Mouse (Mus musculus) liver (tissue): ENCODE data around the gene Adcy5.

Source experiments
- DNase-seq: peaks from one replicate; pipeline ENCODE4 v3.0.0-alpha.2; 2020; ENCODE audit warnings: mixed read lengths

Gene Adcy5

DNA sequence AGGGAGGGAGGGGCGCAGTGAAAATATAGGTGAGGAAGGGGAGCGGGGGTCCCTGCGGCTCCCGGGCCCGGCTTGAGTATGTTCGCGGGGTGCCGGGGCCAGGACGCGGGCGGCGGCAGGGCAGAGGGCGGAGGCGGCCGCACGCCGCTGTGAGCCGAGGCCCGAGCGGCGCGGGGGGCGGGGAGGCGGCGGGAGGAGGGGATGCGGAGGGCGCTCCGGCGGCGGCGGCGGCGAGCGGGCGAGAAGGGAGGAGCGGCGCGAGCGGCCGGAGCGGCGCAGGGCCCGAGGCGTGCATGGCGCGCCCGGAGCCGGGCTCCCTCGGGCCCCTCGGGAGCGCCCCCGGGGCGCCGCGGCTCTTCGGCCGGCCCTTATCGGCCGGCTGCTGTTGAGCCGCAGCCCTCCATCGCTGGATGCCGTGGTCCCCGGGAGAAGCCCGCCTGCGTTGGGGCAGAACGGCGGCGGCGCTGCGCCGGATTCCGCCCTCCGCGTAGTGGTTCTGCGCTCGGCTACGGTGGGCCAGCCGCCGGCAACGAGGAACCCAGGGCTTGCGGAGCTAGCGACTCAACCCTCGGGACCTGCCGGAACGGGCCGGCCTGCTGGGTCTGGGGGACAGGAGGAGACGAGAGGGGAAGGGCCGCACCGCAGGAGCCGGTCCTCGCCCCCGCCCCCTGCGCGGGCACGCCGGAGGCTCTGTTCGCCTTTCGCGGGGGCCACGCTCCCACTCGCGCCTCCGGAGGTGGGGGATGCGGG lies at the start of gene Adcy5:
Adcy5 (plus strand) TSS at position 237 of the 750 bp plus-strand sequence.
- peak; percentile 14 for DNase-seq

DNA sequence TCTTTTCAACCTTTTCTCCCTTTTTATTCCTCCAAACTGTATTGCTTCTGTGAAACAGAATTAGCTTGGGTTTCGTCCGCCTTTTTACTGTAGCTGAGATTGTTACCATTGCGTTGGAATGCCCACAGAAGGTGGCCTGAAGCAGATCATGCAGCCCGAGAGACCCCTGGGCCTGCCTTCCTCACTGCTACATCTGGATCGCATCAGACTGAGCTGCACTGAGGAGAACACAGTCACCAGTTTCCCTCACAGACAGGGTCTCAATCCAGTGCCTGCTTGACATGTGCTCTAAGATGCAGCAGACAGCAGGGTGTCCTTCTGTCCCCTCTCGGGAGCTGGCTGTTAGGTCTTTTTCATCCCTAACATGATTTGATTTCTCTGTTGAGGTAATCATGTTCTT lies 46.7 kb upstream of the Adcy5 start:
- no peak for DNase-seq

DNA sequence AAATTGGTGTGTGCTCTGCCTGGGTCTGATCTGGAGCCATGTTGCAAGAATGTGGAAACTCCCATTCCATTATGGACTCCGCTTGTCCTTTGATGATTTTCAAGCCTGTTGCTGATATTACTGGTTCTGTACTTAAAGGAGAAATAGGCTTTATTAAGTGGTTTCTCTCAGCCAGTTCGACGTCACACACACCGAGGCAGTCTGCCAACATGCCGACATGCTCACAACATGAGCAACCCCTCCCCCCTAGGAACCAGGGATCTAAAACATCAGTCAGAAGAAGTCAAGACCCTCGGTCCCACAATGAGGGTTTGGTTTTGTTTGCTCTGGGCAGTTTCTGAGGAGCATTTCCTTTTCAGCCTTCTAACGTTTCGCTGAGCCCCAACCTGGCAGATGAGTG lies 45.5 kb upstream of the Adcy5 start:
- DNase-seq, result no peak

DNA sequence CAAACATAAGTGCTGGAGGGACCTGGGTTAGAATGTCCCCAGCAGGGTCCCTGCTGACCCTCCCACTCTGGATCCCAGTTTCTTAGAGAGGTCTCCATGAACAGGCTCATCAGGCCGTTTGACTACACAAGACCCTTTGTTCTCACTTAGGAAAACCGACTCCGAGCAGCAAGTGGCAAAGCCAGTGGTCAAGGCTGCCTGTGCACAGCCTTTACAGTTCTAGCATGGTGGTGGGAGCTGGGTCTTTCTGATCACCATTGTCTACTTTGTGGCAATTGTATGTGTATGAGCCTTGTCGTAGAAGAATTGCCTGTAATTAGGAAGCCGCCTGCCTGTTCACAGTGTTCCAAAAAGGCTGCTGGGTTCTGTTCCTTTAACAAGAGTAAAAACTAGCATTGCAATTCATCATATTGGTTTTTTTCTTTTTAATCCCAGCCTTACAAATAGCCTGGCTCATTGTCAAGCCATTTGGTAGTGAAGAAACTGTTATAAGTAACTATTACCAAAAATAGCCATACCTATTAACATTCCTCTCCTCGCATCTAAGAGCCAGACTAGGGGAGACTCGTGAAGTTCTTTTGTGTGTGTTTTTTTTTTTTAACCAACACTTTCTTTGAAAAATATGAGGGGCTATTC lies 44.9 kb upstream of the Adcy5 start:
- DNase-seq, result no peak

DNA sequence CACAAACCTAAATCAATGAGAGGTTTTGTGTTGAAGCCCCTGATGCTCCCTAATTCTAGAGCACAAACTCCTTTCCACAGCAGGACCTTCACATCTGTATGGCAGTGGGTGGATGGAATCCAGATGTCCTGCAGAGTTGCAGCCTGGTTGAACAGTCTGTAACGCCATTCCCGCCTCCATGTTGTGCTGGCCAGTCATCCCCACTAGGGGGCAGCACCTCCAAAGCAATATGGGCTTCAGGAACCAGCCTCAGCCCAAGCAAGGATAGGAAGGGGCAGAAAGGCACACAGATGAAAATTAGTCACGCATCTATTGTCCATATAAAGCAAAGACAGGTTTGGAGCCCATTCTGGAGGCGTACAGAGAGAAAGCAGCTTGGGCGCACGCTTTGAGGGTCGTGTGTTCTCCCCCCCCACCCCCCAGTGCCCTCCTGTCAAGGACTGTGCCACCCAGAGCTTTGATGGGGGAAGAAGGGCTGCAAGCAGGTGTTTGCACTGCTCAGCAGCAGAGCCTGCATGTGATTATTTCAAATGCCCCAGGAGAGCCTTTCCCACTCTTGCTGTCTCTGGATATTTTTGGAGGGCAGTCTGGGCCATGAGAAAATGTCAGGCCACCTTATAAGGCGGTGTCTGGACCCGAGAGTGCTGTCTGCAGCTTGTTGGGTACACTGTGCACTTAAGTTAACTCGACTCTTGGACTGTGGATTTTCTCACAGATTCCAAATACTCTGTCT lies 44.1 kb upstream of the Adcy5 start:
- DNase-seq, result peak; percentile 79

DNA sequence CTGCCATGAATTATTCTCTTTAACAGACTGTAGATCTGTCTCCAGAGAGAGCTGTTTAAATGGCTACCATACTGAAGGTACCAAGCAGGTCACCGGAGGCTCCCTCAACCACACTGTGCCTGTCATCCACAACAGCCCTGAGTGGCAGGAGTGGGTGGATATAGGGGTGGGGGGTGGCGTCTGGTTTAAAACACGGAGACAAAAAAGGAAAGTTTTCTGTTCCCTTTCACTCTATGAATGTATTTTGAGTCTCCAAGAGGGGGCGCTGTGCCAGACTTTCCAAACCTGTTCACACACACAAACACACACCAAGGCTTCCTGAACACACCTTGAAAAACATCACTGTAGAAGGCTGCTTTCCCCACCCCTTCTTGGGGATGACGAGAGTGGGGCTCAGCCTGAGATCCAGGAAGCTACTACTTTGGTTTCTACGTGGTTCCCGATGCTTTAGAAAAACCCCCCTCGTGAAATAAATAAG lies 43.5 kb upstream of the Adcy5 start:
- no peak for DNase-seq

DNA sequence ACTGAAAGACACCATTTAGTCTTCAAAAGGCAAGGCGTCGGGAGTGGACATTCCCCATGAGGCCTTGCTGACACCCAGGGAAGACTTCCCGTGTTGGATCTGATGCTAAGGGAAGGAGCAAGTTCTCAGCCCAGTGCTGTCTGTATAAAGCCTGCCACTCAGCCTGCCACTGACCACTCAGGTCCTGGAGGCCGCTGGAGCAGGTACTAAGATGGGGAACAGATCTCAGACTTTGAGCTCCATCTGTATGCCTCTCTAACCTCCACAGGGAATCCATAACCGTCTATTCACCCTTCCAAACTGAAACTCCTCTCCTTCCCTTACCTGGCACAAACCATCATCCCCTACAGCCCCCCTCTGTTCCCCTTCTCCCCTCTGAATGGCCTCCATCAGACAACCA lies 41.2 kb upstream of the Adcy5 start:
- DNase-seq, result no peak

DNA sequence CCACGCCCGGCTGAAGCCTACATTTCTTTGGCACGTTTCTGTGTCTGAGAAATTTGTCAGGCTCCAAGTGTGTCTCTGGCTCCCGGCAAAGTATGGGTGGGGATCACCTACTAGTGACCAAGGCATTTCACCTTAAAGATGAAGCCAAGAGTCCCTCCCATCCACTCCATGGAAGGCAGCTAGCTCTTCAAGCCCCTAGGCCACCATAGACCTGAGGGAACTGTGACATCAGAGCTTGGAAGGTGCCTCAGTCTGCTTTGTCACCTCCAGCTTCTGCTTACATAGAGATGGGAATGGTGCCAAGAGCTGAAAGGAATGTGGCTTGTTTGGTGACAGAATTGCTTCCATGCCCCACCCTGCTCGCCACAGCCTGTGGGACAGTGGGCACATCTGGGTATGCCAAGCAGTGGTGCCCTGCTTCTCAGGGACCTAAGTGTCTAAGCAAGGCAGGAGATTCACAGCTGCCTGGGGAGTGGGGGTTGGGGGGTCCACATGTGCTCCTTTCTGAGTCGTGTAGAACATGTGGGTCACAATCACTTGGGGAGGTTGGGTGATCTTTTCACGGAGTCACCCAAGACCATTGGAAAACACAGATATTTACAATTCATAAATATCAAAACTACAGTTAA lies 38.2 kb upstream of the Adcy5 start:
- no peak for DNase-seq

DNA sequence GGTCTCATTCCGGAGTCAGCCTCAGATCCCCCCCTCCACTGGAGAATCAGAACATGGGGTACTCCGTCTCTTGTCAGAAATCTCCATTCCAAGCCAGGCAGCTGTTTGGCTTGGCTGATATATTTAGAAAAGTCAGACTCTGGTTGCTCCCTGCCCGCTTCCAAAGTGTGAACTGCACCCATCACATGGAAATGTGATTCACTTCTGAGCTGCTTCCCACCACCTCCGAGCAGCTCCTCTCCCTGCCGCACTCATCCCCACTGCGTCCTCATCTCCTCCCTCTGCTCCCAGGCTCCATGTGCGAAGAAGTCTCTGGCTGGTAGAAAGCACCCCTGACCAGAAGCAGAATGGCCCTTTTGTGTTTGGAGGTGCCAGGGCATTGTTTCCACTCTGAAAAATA lies 37.2 kb upstream of the Adcy5 start:
- no peak for DNase-seq

DNA sequence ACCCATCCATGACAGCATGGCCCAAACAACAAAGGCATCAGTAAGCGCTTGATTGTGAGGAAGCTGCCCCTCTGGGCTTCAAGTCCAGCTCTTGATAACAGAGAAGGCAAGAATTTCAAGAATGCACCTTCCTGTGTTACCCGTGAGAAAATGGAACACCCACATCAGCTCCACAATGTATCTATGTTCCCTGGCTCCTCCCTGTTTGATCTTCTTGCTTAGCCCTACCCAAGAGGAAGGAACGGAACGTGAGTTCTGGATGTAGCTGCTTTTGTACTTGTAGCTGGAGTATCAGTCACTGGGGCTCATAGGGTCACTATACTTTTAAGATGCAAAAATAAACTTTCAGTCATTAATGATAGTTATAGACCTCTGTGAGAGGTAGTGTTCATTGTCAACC lies 34.1 kb upstream of the Adcy5 start:
- no peak for DNase-seq

DNA sequence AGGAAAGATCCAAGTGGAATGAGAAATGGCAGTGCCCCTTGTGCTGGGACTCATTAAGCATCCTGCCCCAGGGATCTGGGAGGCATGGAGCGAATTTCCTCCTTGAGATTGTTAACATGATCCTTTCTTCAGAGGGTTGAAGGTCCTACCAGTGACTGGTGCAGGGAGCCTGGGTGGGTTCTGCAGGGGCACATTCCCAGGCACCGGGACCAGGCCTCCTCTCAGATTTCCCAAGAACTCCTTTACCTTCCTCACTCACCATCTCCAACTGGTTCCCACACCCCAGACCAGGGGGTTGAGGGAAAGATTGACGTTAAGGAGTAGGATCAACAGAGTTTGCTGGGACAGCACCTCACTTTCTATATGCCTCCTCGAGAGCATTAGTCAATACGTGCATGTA lies 27.4 kb upstream of the Adcy5 start:
- no peak for DNase-seq

DNA sequence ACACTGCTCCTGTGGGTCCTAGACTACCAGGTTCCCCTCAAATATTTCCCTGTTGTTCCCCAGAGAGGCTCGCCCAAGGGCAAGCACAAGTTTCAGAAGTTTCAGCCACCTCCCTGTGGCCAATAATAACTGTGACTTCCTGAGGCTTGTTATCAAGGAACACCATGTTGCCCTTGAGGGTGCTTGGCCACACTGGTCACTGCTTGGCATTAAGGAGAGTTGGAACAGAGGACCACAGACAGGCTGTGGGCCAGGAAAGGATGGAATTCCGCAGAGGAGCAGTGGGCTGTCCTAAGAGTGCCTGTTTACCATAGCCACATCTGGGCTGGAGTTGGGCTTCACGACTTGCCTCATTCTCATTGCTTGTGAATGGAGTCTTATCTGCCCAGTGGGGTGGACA lies 24.5 kb upstream of the Adcy5 start:
- DNase-seq, result no peak

DNA sequence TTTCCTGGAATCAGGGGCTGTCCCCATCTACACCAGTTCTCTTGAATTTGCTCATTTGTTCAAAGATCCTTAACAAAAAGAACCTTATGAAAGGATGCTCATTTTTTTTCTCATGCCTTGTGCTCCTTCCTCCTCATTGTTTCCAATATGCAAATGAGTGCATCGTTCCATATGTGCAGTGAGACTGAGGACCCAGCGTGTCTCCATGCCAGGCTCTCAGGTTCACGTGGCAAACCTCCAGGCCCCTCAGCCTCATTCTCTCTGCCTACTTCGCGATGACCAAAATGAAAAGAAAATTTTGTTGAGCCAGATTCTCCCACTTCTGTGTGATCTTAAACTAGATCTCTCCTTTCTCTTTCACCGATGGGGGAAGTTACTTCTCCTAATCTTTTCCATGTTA lies 15.3 kb upstream of the Adcy5 start:
- no peak for DNase-seq

DNA sequence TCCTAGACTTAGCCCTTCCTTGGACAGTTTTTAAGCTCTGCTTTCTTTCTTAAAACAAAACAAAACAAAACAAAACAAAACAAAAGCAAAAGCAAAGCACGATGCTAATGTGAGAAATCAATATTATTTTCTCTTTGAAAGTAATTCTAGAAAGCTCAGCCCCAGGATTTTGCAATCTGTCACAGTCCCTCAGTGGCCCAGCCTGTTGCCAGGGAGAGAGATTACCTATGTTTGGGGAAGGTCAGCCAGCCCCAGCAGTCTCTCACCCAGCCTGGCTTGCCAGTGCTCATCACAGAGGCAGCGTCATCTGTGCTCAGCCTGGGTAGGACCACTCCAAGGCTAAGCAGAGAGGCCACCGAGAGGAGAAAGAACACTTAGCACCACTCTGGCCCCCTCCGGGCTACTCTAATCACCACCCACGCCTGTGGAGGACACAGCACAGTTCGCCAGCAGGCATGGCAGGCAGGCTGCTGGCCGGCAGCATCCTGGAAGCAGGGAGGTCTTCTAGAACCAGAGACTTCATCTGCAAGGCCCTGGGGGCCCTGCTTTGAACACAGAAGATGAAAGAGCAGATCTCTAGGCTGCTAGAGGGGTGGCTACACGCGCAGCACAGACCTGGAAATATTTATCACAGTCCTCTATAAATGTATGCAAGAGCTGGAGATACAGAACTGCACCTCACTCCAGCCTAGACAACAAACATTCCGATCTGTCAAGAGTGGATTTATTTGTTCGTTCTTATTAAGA lies 14.6 kb upstream of the Adcy5 start:
- DNase-seq, result no peak

DNA sequence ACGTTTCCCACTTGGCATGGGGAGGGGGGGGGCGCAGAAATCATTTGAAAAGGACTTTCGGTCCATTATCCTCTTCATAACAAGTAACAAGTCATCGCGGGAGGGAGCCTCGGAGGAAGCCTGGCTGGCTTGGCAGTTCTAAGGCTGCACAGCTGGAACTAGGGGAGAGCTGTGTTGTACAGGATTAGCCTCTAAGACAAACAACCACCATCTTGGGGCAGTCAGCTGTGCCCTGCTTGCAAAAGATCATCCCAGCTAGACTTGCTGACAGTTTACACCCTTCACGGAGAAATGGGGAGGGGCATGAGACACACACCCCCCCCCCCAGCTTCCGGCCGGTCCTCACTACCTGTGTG lies 14.1 kb upstream of the Adcy5 start:
- DNase-seq, result no peak

DNA sequence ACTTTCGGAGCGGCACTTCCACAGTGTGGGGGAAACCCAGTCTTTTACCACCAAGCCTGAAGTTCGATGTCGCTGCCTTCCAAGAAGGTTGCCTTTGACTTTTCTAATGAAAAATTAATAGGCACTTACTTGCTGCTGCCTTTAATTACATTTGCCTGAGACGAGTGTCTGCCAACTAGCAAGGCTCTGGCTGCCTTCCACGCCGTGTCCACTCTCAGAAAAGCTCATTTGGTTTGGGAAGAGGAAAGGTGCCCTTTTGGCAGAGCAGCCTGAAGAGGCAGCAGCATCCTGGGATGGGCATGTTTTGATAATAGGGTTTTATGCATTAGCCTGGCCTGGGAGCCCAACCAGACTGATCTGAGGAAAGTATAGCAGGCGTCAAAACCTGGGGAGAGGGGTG lies 12.8 kb upstream of the Adcy5 start:
- no peak for DNase-seq

DNA sequence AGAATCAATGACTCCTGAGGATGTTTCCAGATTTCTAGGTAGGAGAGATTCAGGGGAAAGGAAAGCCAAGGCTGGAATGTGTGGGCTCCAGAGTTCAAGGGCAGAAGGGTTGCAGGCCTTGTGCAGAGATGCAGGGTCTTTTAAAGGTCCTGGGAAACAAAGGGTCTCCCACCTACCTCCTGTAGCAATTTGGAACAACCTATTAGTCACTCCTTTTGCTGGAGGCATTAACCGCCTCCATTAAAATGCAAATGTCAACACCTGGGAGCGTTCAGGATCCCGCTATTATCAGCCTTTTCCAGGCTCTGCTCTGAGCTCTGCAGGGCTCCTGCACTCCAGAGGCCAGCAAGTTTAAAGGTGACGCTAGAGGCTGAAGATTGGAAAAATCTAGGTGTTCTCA lies 8.5 kb upstream of the Adcy5 start:
- no peak for DNase-seq

DNA sequence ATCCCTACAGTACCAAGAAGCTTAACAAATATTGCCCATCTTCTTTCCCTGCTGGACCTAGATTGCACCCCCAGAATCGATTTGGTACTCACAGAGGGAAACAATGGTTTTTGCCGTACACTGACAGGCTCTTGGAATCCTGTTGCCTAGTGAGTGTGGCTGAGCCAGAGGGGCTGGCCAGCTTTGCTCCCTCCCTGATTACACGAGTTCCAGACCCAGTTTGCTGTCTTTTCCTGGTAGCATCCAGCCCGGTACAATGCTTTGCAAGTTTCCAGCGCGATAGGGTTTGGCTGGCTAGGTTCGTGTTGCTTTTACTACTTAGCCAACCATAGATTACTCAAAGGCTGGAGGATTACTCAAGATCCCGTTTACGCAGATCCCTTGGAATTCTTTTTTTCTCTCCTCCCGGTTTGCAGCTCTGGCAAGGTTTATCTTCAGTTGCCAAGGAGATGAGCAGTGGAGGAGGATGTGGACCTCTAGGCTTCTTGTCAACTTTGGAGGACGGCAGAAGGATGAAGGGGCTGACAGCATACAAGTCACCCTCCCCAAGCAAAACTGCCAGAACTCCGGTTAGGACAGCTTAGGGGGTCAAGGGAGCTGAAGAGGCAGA lies 1.4 kb upstream of the Adcy5 start:
- DNase-seq, result no peak

DNA sequence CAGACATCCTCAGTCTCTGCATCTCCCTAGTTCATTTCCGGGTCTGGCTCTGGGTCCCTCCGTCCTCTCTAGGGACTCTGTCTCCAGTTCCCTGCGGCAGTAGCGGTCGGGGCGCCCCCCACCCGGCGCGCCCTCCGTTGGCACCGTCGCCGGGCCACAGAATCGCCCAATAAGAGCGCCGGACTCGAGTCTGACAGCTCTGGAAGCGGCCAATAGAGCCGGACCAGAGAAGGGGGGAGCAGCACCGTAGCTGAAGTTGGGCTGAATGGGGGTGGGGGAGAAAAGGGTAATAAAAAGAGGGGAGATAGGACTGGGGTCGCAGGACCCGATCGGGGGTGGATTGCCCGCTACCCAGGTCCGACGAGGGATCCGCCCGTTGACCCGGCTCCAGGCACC lies 434 bp upstream of the Adcy5 start:
- DNase-seq, result peak; percentile 13

DNA sequence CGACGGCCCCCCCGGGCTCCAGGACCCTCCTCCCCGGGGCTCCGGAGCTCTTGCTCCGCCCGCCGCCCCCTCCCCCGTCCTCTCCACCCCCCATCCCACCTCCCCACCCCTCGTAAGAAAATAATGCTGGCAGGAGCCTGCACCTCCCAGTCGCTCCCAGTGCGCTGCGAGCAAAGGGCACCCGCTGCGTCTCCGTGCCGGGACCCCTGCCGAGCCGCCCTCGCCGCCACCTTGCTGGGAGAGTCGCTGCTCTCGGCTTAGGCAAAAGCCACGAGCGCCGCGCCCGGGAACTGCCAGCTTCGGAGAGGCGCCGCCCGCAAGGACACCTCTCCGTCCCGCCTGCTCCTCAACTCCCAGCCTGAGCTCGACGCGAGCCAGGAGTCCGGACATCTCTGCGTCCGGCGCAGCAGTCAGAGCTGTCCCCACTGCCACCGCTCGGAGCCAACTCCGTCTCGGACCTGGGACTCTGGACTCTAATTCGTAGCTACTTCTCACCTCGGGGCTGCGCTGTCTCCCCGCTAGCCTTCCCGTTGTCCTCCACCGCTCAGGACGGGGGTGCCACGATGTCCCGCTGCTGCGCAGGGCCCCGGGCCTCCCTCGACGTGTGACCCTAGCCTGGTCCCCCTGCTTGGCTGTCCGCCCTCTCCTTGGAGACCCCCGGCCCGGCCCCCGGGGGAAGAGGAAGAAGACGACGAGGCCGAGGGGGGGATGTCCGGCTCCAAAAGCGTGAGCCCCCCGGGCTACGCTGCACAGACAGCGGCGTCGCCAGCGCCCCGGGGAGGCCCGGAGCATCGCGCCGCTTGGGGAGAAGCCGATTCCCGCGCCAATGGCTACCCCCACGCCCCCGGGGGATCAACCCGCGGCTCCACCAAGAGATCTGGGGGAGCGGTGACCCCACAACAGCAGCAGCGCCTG lies 971 bp downstream of the Adcy5 start:
- DNase-seq, result peak; percentile 38

DNA sequence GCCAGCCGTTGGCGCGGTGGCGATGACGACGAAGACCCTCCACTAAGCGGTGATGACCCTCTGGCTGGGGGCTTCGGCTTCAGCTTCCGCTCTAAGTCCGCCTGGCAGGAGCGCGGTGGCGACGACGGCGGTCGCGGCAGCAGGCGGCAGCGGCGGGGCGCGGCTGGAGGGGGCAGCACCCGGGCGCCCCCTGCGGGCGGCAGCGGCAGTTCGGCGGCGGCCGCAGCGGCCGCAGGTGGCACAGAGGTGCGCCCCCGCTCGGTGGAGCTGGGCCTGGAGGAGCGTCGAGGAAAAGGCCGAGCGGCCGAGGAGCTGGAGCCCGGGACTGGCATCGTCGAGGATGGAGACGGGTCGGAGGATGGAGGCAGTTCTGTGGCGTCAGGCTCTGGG lies 1.6 kb downstream of the Adcy5 start:
- DNase-seq, result peak; percentile 45
